Mouse (Mus musculus): ENCODE data around the gene Dgki.

DNA sequence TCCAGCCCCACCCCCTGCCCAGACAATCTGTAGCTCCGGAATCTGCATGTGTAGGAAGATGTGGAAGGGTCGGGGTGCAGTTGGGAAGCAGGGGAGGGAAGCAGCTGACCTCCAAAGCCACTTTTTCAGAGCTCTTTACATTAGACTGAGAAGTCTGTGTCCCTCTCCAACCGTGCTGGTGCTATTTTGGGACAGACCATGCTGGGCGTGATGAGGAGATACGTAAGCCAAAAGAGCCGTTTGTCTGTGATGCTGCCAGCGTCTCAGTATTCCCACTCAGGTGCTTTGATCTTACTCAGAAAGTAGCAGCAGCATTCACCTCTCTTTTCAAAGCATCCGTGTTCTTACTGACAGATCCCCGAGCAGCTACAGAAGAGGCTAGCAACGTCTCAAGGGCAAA, 84.3 kb downstream of the Dgki start:
- TF ChIP-seq GATA1 (IDR thresholded peaks at IDR 0.05; ENCODE audit: low read length) (no peak), TAL1 (IDR thresholded peaks at IDR 0.05; ENCODE audit: low read length) (no peak)
